Mouse (Mus musculus) gastrocnemius, postnatal 4 days (tissue): ENCODE data around the gene Cd2bp2. TPM values are rescaled to one million over a fixed set of nuclear protein-coding genes. Genes with fewer than 3 reads are reported as not detected.

Experiments
- DNase-seq, 2 experiments: peaks; one replicate each; pipeline ENCODE4 v3.0.0; 2021 to 2022; ENCODE audit warnings: low spot score in 2 of 2, mixed read lengths in 2 of 2
- total RNA-seq, 2 experiments: library from RNA; stranded (reverse); gene quantifications; 2 replicates each; pipeline ENCODE4 v1.2.3; 2021

Gene Cd2bp2
- total RNA-seq, 2 experiments from 2014 or later: 47.4 to 55.9 TPM

DNA sequence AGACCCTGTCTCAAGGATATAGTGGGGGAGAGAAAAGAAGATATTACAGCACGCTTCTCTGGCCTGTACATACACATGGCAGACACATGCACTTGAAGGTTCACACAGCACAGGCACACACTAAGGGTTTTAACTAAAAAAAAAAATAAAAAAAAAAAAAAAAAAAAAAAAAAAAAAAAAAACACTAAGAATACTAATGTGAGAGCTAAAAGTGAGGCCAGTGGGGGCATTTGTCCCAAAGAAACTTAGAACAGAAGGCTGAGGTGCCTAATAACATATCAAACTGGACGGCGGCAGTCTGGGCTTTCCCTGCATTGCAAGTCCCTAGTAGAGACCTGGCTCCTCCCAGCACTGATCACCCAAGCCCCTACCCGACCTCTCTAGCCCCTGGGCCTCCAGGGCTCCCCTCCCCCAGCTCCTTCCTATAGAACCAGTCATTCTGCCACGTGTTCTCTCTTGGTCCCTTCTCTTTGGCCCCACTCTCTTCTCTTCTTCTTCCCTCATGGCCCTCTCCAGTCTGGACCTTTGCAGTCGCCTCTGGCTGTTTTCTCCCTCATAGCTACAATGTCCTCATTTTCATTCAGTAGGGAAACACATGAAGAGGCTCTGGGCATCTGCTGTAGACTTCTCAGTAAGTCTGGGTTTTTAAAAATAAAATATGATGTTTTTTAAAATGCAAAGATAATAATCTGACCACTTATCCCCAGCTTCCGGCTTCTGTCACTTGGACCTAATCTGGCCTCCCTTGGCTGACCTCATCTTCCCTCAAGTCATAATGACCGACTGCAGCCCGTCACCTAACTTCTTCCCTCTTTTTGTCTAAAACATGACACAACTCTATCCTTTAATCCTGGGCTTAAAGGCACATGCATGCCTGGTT is 50.2 kb downstream of the Cd2bp2 start:
- no peak for DNase-seq

DNA sequence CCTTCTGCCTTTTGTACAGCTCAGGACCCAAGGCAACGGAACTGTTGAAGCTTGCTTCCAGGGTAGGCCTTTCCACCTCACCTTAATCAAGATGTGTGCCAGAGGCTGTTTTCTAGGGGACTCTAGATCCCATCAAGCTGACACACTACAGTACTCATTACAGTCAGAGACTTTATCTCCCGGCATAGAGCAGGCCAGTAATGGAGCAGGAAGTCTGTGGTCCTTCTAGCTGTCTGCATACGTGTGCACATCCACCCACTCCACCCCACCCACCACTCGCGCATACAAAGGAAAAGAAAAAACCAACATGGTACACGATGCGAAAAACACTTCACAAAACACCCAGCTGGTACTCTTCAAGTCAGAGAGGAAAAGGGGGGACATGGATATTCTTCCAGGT is 51.4 kb downstream of the Cd2bp2 start:
- no peak for DNase-seq

DNA sequence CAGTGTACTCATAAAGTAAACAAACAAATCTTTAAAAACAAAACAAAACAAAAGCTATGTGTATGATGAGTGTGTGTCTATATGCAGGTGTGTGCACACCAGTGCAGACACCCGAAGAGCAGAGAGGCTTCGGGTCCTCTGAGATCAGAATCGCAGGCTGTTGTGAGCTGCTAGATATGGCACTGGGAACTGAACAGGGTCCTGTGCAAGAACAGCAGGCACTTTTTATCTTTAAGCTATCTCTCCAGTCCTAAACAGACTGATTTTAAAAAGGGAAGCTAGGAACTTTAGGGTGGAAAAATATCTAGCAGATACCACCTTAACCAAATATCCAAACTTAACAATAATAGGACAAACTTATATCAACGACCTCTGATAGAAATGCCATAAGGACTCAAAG is 53.2 kb downstream of the Cd2bp2 start:
- no peak for DNase-seq

DNA sequence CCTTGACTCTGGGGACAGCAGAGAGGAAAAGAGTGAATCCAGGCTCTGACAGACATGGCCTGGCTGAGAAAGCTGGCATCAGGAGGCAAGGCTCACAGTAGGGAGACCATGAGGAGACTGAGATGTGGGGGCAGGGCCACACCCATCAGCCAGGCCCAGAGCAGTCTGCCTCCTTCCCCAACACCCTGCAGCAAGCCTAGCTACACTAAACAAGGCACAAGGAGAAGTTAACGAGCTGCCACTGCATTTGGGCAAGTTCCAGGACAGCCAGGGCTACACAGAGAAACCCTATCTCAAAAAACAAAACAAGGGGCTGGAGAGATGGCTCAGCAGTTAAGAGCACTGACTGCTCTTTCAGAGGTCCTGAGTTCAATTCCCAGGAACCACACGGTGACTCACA is 53.6 kb downstream of the Cd2bp2 start:
- no peak for DNase-seq

Other genes starting within 250 kb of the Cd2bp2 start
- gene Asphd1, start 246.5 kb downstream of the Cd2bp2 start, total RNA-seq: under 1 TPM in 1 of 2 experiments, not detected in 1; 0.26 TPM
- 1 to 10 TPM; 6.5 to 6.9 TPM for gene Sez6l2, start 245.5 kb downstream of the Cd2bp2 start, total RNA-seq
- 10 to 100 TPM; 43.1 to 48.0 TPM for gene Cdipt, start 220.1 kb downstream of the Cd2bp2 start, total RNA-seq
- under 1 TPM; 0.49 to 0.76 TPM for gene Cdiptos, start 220.0 kb downstream of the Cd2bp2 start, total RNA-seq
- 10 to 100 TPM; 23.2 to 27.1 TPM for gene Mvp, start 181.4 kb downstream of the Cd2bp2 start, total RNA-seq
- 1 to 10 TPM; 1.8 to 2.5 TPM for gene Pagr1b, start 179.6 kb downstream of the Cd2bp2 start, total RNA-seq
- gene Pagr1a, start 178.7 kb downstream of the Cd2bp2 start, total RNA-seq: 10 to 100 TPM in 1 of 2 experiments, 1 to 10 TPM in 1; 9.1 to 14.7 TPM
- 10 to 100 TPM; 26.0 to 26.6 TPM for gene Gm42742, start 175.0 kb downstream of the Cd2bp2 start, total RNA-seq
- 1 to 10 TPM; 6.5 to 9.4 TPM for gene Prrt2, start 174.8 kb downstream of the Cd2bp2 start, total RNA-seq
- gene Maz, start 169.0 kb downstream of the Cd2bp2 start, total RNA-seq: 100 to 1,000 TPM; 129 to 131 TPM
- 10 to 100 TPM; 21.7 to 26.2 TPM for gene Kif22, start 153.6 kb downstream of the Cd2bp2 start, total RNA-seq
- gene Zg16, start 108.7 kb downstream of the Cd2bp2 start, total RNA-seq: under 1 TPM in 1 of 2 experiments, not detected in 1; 0.47 TPM
- 1 to 10 TPM; 1.3 to 1.8 TPM for gene AI467606, start 104.7 kb downstream of the Cd2bp2 start, total RNA-seq
- 1 to 10 TPM; 4.6 to 5.2 TPM for gene Qprt, start 73.8 kb downstream of the Cd2bp2 start, total RNA-seq
- gene Spn, start 58.2 kb downstream of the Cd2bp2 start, total RNA-seq: under 1 TPM; 0.54 to 0.91 TPM
- 10 to 100 TPM; 48.0 to 51.7 TPM for gene Tbc1d10b, start 12.4 kb upstream of the Cd2bp2 start, total RNA-seq
- gene Mylpf, start 12.8 kb upstream of the Cd2bp2 start, total RNA-seq: over 10,000 TPM; 28,893 to 32,257 TPM
- 1 to 10 TPM; 9.0 to 9.8 TPM for gene Zfp553, start 37.0 kb upstream of the Cd2bp2 start, total RNA-seq
- gene Sept1, start 37.1 kb upstream of the Cd2bp2 start, total RNA-seq: 1 to 10 TPM; 7.4 to 7.6 TPM
- 10 to 100 TPM; 23.7 to 29.6 TPM for gene Zfp771, start 48.2 kb upstream of the Cd2bp2 start, total RNA-seq
- gene Dctpp1, start 64.7 kb upstream of the Cd2bp2 start, total RNA-seq: 10 to 100 TPM; 35.6 to 48.5 TPM
- gene Sephs2, start 78.0 kb upstream of the Cd2bp2 start, total RNA-seq: 10 to 100 TPM; 22.1 to 23.7 TPM
- 1 to 10 TPM; 1.8 to 2.8 TPM for gene Itgal, start 100.2 kb upstream of the Cd2bp2 start, total RNA-seq
- gene Zfp768, start 149.5 kb upstream of the Cd2bp2 start, total RNA-seq: 10 to 100 TPM; 32.3 to 36.0 TPM
- 1 to 10 TPM; 4.6 to 6.9 TPM for gene Zfp747, start 180.0 kb upstream of the Cd2bp2 start, total RNA-seq
- 1 to 10 TPM; 2.8 to 3.3 TPM for gene 9130019O22Rik, start 191.1 kb upstream of the Cd2bp2 start, total RNA-seq
- 1 to 10 TPM; 4.7 to 5.5 TPM for gene E430018J23Rik, start 197.6 kb upstream of the Cd2bp2 start, total RNA-seq
- gene Zfp764, start 210.8 kb upstream of the Cd2bp2 start, total RNA-seq: 1 to 10 TPM; 4.6 to 5.0 TPM
- 1 to 10 TPM; 6.6 to 9.1 TPM for gene Zfp688, start 226.0 kb upstream of the Cd2bp2 start, total RNA-seq